Mouse (Mus musculus) fibroblast of lung, adult 2 months (primary cell): ENCODE measurements at regions not wholly inside any gene's neighbourhood (a gene's known extent, or its start where the extent isn't known, plus 50 kb on each side); places are given as distances from the start of the nearest gene placed in this dataset.

ENCODE experiments used
- DNase-seq: peaks from one replicate; pipeline ENCODE4 v3.0.0-alpha.2; 2011; ENCODE audit warnings: low read depth

DNA sequence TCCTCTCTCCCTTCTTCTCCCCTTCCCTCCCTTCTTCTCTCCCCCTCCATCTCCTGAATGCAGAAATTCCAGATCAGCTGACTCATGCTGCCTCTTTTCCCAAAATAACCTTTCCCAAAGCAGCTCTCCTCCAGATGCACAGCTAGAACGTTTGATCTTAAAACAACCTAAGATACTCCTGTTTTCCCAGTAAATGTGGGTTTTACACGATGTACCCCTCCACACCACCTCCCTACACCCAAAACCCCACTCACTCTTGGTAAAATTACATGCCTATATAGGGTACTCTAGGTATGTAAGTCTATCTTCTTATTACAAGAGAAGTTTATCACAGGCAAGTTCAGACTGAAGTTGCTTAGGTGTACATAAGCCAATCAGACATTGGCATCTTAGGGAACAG, 155.2 kb upstream of the Tox3 start:
- DNase-seq, result no peak

GRCm38 (mm10) chr8:90502879-90503278, 154.7 kb upstream of the Tox3 start:
- no peak for DNase-seq

DNA sequence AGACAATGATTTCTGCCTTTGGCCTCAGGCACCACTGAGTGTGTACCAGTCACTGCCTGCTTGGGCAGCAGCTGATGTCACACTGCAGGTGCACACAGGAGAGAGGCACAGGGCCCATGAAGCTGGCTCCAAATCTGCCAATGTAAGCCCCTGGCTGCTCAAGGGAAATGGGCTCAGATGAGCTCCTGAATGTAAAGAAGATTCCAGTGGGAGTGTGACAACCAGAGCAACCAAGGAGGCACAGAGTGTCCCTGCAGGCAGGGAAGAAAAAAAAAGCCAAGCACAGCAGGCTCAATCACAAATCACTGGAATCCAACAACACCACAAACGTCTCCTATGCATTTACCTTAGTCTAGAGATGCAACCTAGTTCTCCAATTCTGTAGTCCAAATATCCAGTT, 151.2 kb upstream of the Tox3 start:
- no peak for DNase-seq

GRCm38 (mm10) chr8:90496658-90497163, 148.6 kb upstream of the Tox3 start:
- DNase-seq, result no peak

DNA sequence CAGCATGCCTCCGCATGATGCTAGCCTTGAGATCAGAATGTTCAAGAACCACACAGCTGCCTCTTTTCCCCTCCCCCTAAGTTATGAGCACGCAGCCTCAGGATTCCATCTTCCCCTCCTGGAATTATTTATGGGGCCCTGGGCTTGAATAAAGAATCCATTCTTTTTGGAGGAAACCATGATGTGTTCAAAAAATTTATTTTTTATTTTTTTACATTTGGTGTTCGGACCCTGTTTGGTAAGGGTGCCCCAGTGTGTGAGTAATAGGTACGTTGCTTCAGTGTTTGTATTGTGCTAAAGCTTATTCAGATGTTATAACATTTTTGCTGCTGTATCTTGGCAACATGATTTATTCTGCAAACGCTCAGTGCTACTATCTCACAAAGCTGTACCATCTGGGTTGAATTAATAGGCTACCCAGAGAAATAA, 147.8 kb upstream of the Tox3 start:
- peak; percentile 51 for DNase-seq

DNA sequence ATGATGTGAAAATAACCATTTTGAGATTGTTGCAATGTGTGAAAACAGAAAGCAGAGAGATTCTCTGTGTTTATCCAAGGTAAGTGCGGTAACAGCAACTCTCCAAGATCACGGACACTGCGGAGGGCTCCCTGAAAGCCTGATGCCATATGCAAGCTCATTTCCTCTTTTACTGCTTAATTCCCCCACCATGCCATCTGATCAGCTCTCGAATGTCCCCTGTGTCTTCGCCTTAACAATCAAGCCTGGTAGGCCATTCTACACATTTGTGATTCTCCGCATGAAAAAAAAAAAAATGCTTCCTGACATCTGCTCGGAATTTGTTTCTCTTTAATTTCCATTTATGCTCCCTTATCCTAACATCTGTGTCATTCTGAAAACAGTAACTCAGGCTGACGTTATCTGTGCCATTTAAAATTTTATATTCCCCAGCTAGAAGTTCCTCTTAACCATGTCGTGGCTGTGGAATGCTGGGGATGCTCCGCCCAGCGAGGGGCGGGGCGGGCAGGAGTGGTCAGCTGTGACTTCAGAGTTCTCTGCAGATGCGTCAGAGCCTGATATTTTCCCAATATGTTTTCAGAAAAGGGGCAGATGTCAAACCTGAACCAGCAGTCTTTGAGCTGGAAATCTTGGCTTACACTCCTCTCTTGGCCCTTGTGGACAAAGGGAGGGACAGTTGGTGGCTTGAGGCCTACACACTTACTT, 144.5 kb upstream of the Tox3 start:
- peak; percentile 27 for DNase-seq

GRCm38 (mm10) chr8:90491691-90492090, 143.5 kb upstream of the Tox3 start:
- DNase-seq, result no peak

DNA sequence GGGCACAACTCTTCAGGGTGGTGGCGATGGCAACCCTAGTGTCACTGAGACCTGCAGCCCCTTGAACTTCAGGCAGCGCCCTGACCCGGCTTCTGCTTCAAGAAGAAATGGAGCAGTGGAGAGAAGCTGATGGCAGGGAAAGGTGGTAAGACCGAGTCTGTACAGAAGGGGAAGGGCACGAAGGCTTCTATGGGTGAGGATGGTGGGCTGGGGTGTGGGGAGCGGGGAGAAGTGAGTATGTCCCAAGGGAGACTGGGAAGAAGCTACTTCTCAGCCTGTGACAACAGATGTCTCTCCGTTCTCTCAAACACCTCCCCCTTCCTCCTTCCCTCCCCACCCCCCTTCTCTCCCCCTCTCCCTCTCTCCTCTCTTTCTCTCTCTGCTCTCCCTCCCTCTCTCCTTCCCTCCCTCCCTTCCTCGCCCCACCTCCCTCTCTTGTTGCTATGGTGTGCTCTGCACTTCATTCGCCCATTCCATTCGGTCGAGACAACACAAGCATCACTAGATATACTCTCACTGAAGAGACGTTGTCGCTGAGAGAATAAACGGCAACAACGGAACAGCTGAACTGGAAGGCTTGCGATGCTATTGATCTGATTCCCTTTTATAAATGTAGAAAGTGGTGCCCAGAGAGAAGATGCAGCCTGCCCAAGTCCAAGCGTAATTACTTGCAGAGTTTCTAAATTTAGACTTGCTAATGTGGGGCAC, 142.7 kb upstream of the Tox3 start:
- DNase-seq, result no peak

DNA sequence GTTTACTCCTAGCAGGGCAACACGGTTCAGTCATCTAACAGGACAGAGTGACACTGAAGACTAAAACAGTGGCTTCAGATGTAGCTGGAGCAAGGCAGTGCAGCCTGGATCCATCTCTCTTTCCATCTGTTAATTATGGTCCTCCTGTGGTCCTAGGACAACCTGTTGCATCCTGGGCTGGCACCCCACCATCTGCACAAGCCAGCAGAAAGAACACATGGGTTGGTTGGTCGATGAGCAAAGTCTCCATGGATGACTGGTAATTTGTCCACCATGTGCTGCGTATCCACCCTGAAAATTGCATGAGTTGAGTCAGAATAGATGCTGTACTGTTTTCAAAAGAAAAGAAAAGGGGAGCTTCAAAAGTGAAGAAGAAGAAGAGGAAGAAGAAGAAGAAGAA, 138.4 kb upstream of the Tox3 start:
- no peak for DNase-seq

DNA sequence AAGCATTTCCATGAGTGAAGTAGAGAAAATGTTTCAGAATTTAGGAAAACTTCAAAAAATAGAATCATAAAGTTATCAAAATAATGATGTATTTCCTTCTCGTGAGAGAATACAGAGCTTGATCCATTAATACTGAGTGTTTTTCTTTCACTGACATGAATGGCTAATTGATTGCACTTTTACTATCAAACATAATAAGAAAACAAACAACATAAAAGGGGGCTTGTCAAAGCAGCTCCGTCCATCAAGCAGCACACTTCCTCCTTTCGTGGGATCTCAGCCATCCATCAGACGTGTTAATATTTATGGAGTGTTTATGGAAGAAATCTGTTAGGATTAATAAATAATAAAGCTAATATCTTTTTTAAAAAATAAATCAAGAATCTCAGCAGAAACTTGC, 130.0 kb upstream of the Tox3 start:
- no peak for DNase-seq

GRCm38 (mm10) chr8:90474066-90474465, 125.9 kb upstream of the Tox3 start:
- DNase-seq, result no peak

DNA sequence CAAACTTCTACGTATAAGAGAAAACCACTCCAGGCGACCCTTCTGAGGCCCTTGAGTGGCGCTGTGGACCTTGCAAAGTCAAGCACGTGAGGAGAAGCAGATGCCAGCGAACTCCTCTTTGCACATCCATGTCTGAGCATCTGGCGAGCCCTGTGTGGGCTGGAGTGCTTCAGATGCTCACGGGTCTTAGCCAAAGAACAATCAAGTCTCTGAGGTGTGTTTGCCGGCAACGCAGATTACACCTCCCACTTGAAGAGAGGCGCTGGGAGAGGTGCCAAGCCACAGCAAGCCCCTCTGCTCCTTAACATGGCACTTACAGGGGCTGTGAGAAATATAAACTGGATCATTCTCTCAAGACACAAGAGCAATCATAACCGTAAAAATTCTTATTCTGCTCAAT, 122.7 kb upstream of the Tox3 start:
- DNase-seq, result no peak

- DNase-seq, result no peak
Observed at GRCm38 (mm10) chr8:90463708-90464107, 115.6 kb upstream of the Tox3 start.

GRCm38 (mm10) chr8:90455321-90455720, 107.2 kb upstream of the Tox3 start:
- DNase-seq, result no peak

- no peak for DNase-seq
Observed at GRCm38 (mm10) chr8:90454130-90454529, 106.0 kb upstream of the Tox3 start.

DNA sequence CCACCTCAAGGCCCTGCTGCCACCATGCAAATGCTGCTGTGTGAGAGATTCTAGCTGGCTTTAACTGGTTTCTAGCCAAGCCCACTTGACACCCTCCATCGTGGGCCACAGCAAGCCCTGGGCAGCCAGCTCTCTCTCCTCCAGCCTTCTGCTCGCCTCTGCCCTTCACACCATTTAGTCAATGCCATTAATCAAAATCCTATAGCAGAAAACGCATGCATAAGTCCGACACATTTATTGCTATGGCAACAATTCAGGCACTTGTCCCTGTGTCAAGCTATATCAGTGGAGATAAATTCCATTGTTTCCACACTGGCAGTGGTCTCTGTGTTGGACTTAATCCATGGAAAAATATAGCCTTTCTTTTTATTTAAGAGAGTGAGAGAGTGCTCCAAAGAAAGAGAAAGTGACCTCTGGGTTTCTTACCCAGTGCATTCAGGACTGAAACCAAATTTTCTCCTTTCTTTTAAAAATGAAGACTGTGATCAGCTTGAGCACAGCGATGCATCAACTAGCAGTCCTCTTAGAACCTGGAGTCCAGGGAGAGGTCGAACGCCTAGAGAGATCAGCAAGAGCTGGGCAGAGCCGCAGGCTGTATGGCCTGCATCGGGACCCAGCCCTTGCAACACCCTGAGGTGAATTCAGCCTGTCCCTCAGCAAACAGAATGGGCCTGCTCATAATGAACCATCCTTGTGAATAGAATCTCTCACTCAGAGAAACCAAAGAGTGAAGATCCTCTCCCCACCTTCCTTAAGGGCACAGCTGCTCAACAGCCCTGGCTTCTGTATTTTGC, 93.1 kb upstream of the Tox3 start:
- DNase-seq, result no peak

GRCm38 (mm10) chr8:90414021-90414420, 65.9 kb upstream of the Tox3 start:
- DNase-seq, result no peak
